Mouse (Mus musculus): ENCODE results near the gene Capzb. TPM values are rescaled to one million over a fixed set of nuclear protein-coding genes. Genes with fewer than 3 reads are reported as not detected.

Capzb gene
- polyA plus RNA-seq, 2 experiments = 198 to 284 TPM

DNA sequence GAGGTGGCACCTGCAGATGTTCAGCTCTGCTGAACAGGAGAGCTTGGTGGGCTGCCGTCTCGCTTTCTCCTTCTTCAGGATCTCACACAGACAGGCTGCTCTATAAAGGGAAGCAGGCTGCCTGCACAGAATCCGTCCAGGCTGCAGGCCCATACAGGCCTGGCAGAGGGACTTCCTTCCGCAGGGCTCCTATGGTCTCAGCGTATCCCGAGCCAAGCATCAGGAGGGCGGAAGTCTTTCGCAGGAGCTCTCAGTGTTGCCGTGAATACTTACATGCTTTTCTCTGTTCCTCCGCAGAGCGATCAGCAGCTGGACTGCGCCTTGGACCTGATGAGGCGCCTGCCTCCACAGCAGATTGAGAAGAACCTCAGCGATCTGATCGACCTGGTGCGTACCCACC lies 45.9 kb downstream of the Capzb start:
- Histone ChIP-seq H3K27me3 (ENCODE audit: control insufficient read depth, insufficient read depth, low read length) (no peaks in the 10 kb centered on the region), H3K36me3 (ENCODE audit: control insufficient read depth, insufficient read depth, low read length) (peaks cover 52% of the 10 kb centered on the region), H3K4me2 (replicated peaks; ENCODE audit: low read depth, low read length, severe bottlenecking) (no peak overlapping the region), H3K27ac (replicated peaks; ENCODE audit: low read depth, low read length) (peak overlapping the region; percentile 39; the same call in 1 of the 2 replicates), H3K9me3 (ENCODE audit: control insufficient read depth, low read length) (no peaks in the 10 kb centered on the region), H3K9ac (ENCODE audit: low read depth, low read length, severe bottlenecking) (peak overlapping the region; percentile 21; the same call in 1 of the 2 replicates), H3K4me3 (replicated peaks; ENCODE audit: low read length) (no peak overlapping the region), H3K4me1 (ENCODE audit: control insufficient read depth, insufficient read depth, low read length) (peaks cover 48% of the 10 kb centered on the region)
- no peak for TF ChIP-seq POLR2A (IDR thresholded peaks at IDR 0.05; ENCODE audit: borderline replicate concordance, extremely low read depth, insufficient read depth, insufficient read length)
- no peak for ATAC-seq (ENCODE audit: low FRiP score, low read depth)
- 62% methylated on average over 16 of the region's 16 CpGs for WGBS
- no peak for DNase-seq (ENCODE audit: low spot score)

DNA sequence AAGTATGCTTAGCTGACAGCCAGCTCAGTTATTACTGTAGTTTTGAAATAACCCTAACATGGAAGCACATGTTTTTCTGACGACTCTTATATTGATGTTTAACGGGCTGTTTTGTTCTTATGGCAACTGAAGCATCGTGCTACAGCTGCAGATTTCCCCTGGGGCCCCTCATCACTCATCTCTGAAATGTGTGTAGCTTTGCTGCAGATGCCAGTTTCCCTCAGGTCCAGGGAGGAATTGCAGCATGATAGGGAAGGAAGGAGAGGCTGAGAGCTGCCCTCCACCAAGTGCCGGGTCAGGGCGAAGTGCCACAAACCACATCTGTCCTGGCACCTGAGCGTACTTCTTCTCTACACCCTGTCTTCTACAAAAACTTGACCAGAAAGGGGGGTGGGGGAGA lies 47.6 kb downstream of the Capzb start:
- TF ChIP-seq POLR2A (IDR thresholded peaks at IDR 0.05; ENCODE audit: borderline replicate concordance, extremely low read depth, insufficient read depth, insufficient read length) = no peak
- Histone ChIP-seq H3K4me2 (replicated peaks; ENCODE audit: low read depth, low read length, severe bottlenecking) (no peak overlapping the region), H3K4me3 (replicated peaks; ENCODE audit: low read length) (no peak overlapping the region), H3K36me3 (ENCODE audit: control insufficient read depth, insufficient read depth, low read length) (peaks cover 50% of the 10 kb centered on the region), H3K27me3 (ENCODE audit: control insufficient read depth, insufficient read depth, low read length) (no peaks in the 10 kb centered on the region), H3K4me1 (ENCODE audit: control insufficient read depth, insufficient read depth, low read length) (peaks cover 53% of the 10 kb centered on the region), H3K27ac (replicated peaks; ENCODE audit: low read depth, low read length) (no peak overlapping the region), H3K9me3 (ENCODE audit: control insufficient read depth, low read length) (no peaks in the 10 kb centered on the region), H3K9ac (ENCODE audit: low read depth, low read length, severe bottlenecking) (no peak overlapping the region)
- 43% methylated on average over 6 of the region's 6 CpGs for WGBS
- ATAC-seq (ENCODE audit: low FRiP score, low read depth) (peak; percentile 47), DNase-seq (ENCODE audit: low spot score) (peak; percentile 76)

- WGBS = 57% methylated on average over 22 of the region's 22 CpGs
- H3K4me1 ChIP-seq (ENCODE audit: control insufficient read depth, insufficient read depth, low read length) = peaks cover 65% of the 10 kb centered on the region
- 0 out of 2 replicates have a peak overlapping the region, but pooled peaks have one; percentile 21 for H3K9ac ChIP-seq (ENCODE audit: low read depth, low read length, severe bottlenecking)
Measured at GRCm38 (mm10) chr4:139241678-139242606, 49.2 kb downstream of the Capzb start.

GRCm38 (mm10) chr4:139242607-139242955 lies 49.9 kb downstream of the Capzb start:
- ATAC-seq (ENCODE audit: low FRiP score, low read depth) = no peak
- H3K9ac ChIP-seq (ENCODE audit: low read depth, low read length, severe bottlenecking) = 0 out of 2 replicates have a peak overlapping the region, but pooled peaks have one; percentile 21
- H3K4me2 ChIP-seq (replicated peaks; ENCODE audit: low read depth, low read length, severe bottlenecking) = no peak overlapping the region
- 67% methylated on average over 7 of the region's 7 CpGs for WGBS
- peaks cover 72% of the 10 kb centered on the region for H3K4me1 ChIP-seq (ENCODE audit: control insufficient read depth, insufficient read depth, low read length)
- H3K27me3 ChIP-seq (ENCODE audit: control insufficient read depth, insufficient read depth, low read length) = no peaks in the 10 kb centered on the region
- H3K36me3 ChIP-seq (ENCODE audit: control insufficient read depth, insufficient read depth, low read length) = peaks cover 46% of the 10 kb centered on the region
- no peak for DNase-seq (ENCODE audit: low spot score)
- H3K4me3 ChIP-seq (replicated peaks; ENCODE audit: low read length) = no peak overlapping the region
- no peaks in the 10 kb centered on the region for H3K9me3 ChIP-seq (ENCODE audit: control insufficient read depth, low read length)
- TF ChIP-seq POLR2A (IDR thresholded peaks at IDR 0.05; ENCODE audit: borderline replicate concordance, extremely low read depth, insufficient read depth, insufficient read length) = no peak
- 0 out of 2 replicates have a peak overlapping the region, but pooled peaks have one; percentile 26 for H3K27ac ChIP-seq (replicated peaks; ENCODE audit: low read depth, low read length)

More at GRCm38 (mm10) chr4:139241678-139242606, 49.2 kb downstream of the Capzb start:
- no peak overlapping the region for H3K4me2 ChIP-seq (replicated peaks; ENCODE audit: low read depth, low read length, severe bottlenecking)
- DNase-seq (ENCODE audit: low spot score) = no peak
- H3K4me3 ChIP-seq (replicated peaks; ENCODE audit: low read length) = no peak overlapping the region
- no peaks in the 10 kb centered on the region for H3K9me3 ChIP-seq (ENCODE audit: control insufficient read depth, low read length)
- no peaks in the 10 kb centered on the region for H3K27me3 ChIP-seq (ENCODE audit: control insufficient read depth, insufficient read depth, low read length)
- 0 out of 2 replicates have a peak overlapping the region, but pooled peaks have one; percentile 26 for H3K27ac ChIP-seq (replicated peaks; ENCODE audit: low read depth, low read length)
- no peak for ATAC-seq (ENCODE audit: low FRiP score, low read depth)
- TF ChIP-seq POLR2A (IDR thresholded peaks at IDR 0.05; ENCODE audit: borderline replicate concordance, extremely low read depth, insufficient read depth, insufficient read length) = no peak
- H3K36me3 ChIP-seq (ENCODE audit: control insufficient read depth, insufficient read depth, low read length) = peaks cover 46% of the 10 kb centered on the region

DNA sequence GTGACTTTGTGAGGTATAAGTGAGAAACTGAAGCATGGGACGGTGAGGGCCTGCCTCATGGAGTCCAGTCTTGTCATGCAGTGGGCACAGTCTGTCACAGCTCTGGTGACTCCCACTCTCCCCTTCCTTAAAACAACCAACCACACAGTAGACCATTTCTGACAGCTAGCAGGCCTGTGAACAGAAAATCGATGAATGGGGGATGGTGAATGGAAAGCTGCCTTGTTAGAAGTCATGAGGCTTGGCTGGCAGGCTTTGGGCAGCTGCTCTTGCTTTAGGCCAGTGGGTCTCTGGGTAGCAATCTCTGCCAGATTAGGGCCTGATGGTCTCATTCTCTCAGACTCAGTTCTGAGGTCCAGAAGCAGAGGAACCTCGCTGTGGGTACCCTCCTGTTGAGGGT lies 51.5 kb downstream of the Capzb start:
- Histone ChIP-seq H3K9me3 (ENCODE audit: control insufficient read depth, low read length) (no peaks in the 10 kb centered on the region), H3K4me1 (ENCODE audit: control insufficient read depth, insufficient read depth, low read length) (peaks cover 75% of the 10 kb centered on the region), H3K4me2 (replicated peaks; ENCODE audit: low read depth, low read length, severe bottlenecking) (no peak overlapping the region), H3K4me3 (replicated peaks; ENCODE audit: low read length) (no peak overlapping the region), H3K9ac (ENCODE audit: low read depth, low read length, severe bottlenecking) (no peak overlapping the region), H3K27ac (replicated peaks; ENCODE audit: low read depth, low read length) (no peak overlapping the region), H3K27me3 (ENCODE audit: control insufficient read depth, insufficient read depth, low read length) (no peaks in the 10 kb centered on the region), H3K36me3 (ENCODE audit: control insufficient read depth, insufficient read depth, low read length) (peaks cover 42% of the 10 kb centered on the region)
- ATAC-seq (ENCODE audit: low FRiP score, low read depth) (no peak), DNase-seq (ENCODE audit: low spot score) (no peak)
- TF ChIP-seq POLR2A (IDR thresholded peaks at IDR 0.05; ENCODE audit: borderline replicate concordance, extremely low read depth, insufficient read depth, insufficient read length) = no peak
- WGBS = 64% methylated on average over 3 of the region's 3 CpGs

Measured in limb, embryonic 14.5 days (tissue).